Mouse (Mus musculus): ENCODE data around the gene Rabgef1. TPM values are rescaled to one million over a fixed set of nuclear protein-coding genes. Genes with fewer than 3 reads are reported as not detected.
"Not testable (repeated sequence)": the region's sequence is repeated elsewhere in the genome, so short reads cannot be mapped to it uniquely, and the experiment has no call there.

The Rabgef1 gene
- total RNA-seq, 1 experiment from 2014 or later = 40.6 TPM

- DNase-seq = no peak
Measured at GRCm38 (mm10) chr5:130216781-130217180, 45.2 kb downstream of the Rabgef1 start, which contains the start of gene Tmem248. TSS of gene Tmem248 (plus strand) at chr5:130217081.

- DNase-seq = peak; percentile 15
Measured at GRCm38 (mm10) chr5:130217406-130217805, 45.8 kb downstream of the Rabgef1 start.

GRCm38 (mm10) chr5:130218336-130218735, 46.7 kb downstream of the Rabgef1 start:
- no peak for DNase-seq

GRCm38 (mm10) chr5:130221316-130221715, 49.7 kb downstream of the Rabgef1 start:
- no peak for DNase-seq

- DNase-seq = no peak
Measured at GRCm38 (mm10) chr5:130221760-130222145, 50.2 kb downstream of the Rabgef1 start.

- peak; percentile 96 for DNase-seq
Measured at GRCm38 (mm10) chr5:130222146-130223004, 50.8 kb downstream of the Rabgef1 start.

GRCm38 (mm10) chr5:130226790-130227189, 55.2 kb downstream of the Rabgef1 start:
- no peak for DNase-seq

GRCm38 (mm10) chr5:130228120-130228519, 56.5 kb downstream of the Rabgef1 start:
- DNase-seq = no peak

GRCm38 (mm10) chr5:130236302-130236701, 64.7 kb downstream of the Rabgef1 start:
- no peak for DNase-seq

- DNase-seq = no peak
Measured at GRCm38 (mm10) chr5:130239236-130239635, 67.6 kb downstream of the Rabgef1 start.

GRCm38 (mm10) chr5:130239856-130240255, 68.3 kb downstream of the Rabgef1 start:
- no peak for DNase-seq

GRCm38 (mm10) chr5:130241426-130241825, 69.8 kb downstream of the Rabgef1 start:
- no peak for DNase-seq

GRCm38 (mm10) chr5:130247823-130248222, 76.2 kb downstream of the Rabgef1 start:
- DNase-seq = no peak

GRCm38 (mm10) chr5:130254164-130255016, 82.8 kb downstream of the Rabgef1 start:
- DNase-seq = peak; percentile 35

- DNase-seq = peak; percentile 99
Measured at GRCm38 (mm10) chr5:130255017-130255720, 83.6 kb downstream of the Rabgef1 start, which contains the start of the genes Sbds and Tyw1. TSS of gene Sbds (minus strand) at chr5:130255530. TSS of gene Tyw1 (plus strand) at chr5:130255619.

- not testable (repeated sequence) for DNase-seq
Measured at GRCm38 (mm10) chr5:130255799-130256525, 84.4 kb downstream of the Rabgef1 start.

- peak; percentile 96 for DNase-seq
Measured at GRCm38 (mm10) chr5:130256678-130257271, 85.2 kb downstream of the Rabgef1 start.

- no peak for DNase-seq
Measured at GRCm38 (mm10) chr5:130257303-130257702, 85.7 kb downstream of the Rabgef1 start.

GRCm38 (mm10) chr5:130263454-130263853, 91.9 kb downstream of the Rabgef1 start:
- no peak for DNase-seq

Data from adrenal gland, postnatal 14 days (tissue).